Mouse (Mus musculus) hindbrain, postnatal 0 days (tissue): ENCODE data around the gene Olfr1359. TPM values are rescaled to one million over a fixed set of nuclear protein-coding genes. Genes with fewer than 3 reads are reported as not detected.
"Not testable (repeated sequence)": the region's sequence is repeated elsewhere in the genome, so short reads cannot be mapped to it uniquely, and the experiment has no call there.

Experiments
- ATAC-seq: fragments of 200-750 bp; cut with Nextera tagmentation; 2 replicates; pipeline ENCODE4 v1.8.0; 2017; ENCODE audit warnings: mild to moderate bottlenecking, moderate TSS enrichment, moderate library complexity
- DNase-seq: peaks from one replicate; pipeline ENCODE4 v3.0.0-alpha.2; 2015; ENCODE audit warnings: low spot score
- H3K27ac ChIP-seq: fragments of 300-500 bp; sonication (generic); 2 replicates; pipeline ENCODE4 v1.5.1; 2014; ENCODE audit warnings: mild to moderate bottlenecking
- H3K27me3 ChIP-seq: fragments of 300-500 bp; sonication (generic); 2 replicates; pipeline ENCODE4 v1.6.1; 2014; ENCODE audit warnings: low read length, mixed read lengths; ENCODE audit not compliant: insufficient read depth
- H3K36me3 ChIP-seq: fragments of 300-500 bp; sonication (generic); 2 replicates; pipeline ENCODE4 v1.6.1; 2014; ENCODE audit warnings: low read length, mixed read lengths; ENCODE audit not compliant: insufficient read depth
- H3K4me1 ChIP-seq: fragments of 300-500 bp; sonication (generic); 2 replicates; pipeline ENCODE4 v1.6.1; 2014; ENCODE audit warnings: antibody characterized with exemption, low read length, mixed read lengths; ENCODE audit not compliant: insufficient read depth
- H3K4me2 ChIP-seq: fragments of 300-500 bp; sonication (generic); 2 replicates; pipeline ENCODE4 v1.6.1; 2014; ENCODE audit warnings: low read depth, mild to moderate bottlenecking, low read length, moderate library complexity, mixed read lengths
- H3K4me3 ChIP-seq: fragments of 300-500 bp; sonication (generic); 2 replicates; pipeline ENCODE4 v1.5.1; 2014; ENCODE audit warnings: low read length
- H3K9ac ChIP-seq: fragments of 300-500 bp; sonication (generic); replicated peaks from 2 replicates; pipeline ENCODE4 v1.6.1; 2014; ENCODE audit warnings: mild to moderate bottlenecking, low read length, moderate library complexity, mixed read lengths
- H3K9me3 ChIP-seq: fragments of 300-500 bp; sonication (generic); 2 replicates; pipeline ENCODE4 v1.6.1; 2016; ENCODE audit warnings: low read length, mixed read lengths
- CTCF ChIP-seq: IDR thresholded peaks from 2 replicates; pipeline ENCODE4 v1.5.1; 2016; ENCODE audit warnings: antibody characterized with exemption, control low read depth, low read depth
- WGBS: fragments of 180-500 bp; shearing (Covaris S2); extraction: QIAGEN DNeasy Blood & Tissue Kit; methylation state at CpG from one replicate; pipeline ENCODE4 v1.1.7; 2014; 5-methylcytosine and 5-hydroxymethylcytosine counted together
- polyA plus RNA-seq: library from polyadenylated mRNA; unstranded; fragments of >200 nt; fragmentation: Nextera tagmentation; extraction: Ambion mirVana; gene quantifications from 2 replicates; pipeline ENCODE4 v1.2.1, GENCODE M21; 2015
- total RNA-seq: library from RNA; depleted of rRNA; stranded (reverse); fragments of >200 nt; gene quantifications from 2 replicates; pipeline ENCODE4 v1.2.3, GENCODE M21; 2014

Olfr1359 gene
- total and polyA plus RNA-seq, 2 experiments from 2014 or later = not detected

GRCm38 (mm10) chr13:21749387-21750158 is 51.7 kb downstream of the Olfr1359 start:
- peak overlapping the region; percentile 46 for H3K4me3 ChIP-seq
- no peak for ATAC-seq
- peak overlapping the region; percentile 64 for H3K4me2 ChIP-seq
- no peak for TF ChIP-seq CTCF
- H3K36me3 ChIP-seq = no peaks in the 10 kb centered on the region
- WGBS = 5% methylated on average over 5 of the region's 5 CpGs
- H3K4me1 ChIP-seq = peaks cover 7% of the 10 kb centered on the region; the same call in 1 of the 2 replicates
- peak overlapping the region; percentile 71; the same call in 1 of the 2 replicates for H3K27ac ChIP-seq
- peak overlapping the region; percentile 56 for H3K9ac ChIP-seq
- H3K9me3 ChIP-seq = no peaks in the 10 kb centered on the region
- peak; percentile 29 for DNase-seq
- H3K27me3 ChIP-seq = no peaks in the 10 kb centered on the region

- not testable (repeated sequence) for H3K27me3 ChIP-seq, H3K36me3 ChIP-seq, H3K4me1 ChIP-seq, H3K9me3 ChIP-seq
- Histone ChIP-seq H3K27ac (peak within 1 kb of the TSS; percentile 71; the same call in 1 of the 2 replicates), H3K9ac (peak within 1 kb of the TSS; percentile 56), H3K4me2 (peak within 1 kb of the TSS; percentile 64), H3K4me3 (peak within 1 kb of the TSS; percentile 46)
- WGBS = 0% methylated on average over 43 of the region's 56 CpGs
- ATAC-seq (peak; percentile 87), DNase-seq (peak; percentile 95)
These were observed 52.5 kb downstream of the Olfr1359 start, which contains the start of gene Hist1h4k for GRCm38 (mm10) chr13:21750159-21751017. Hist1h4k (minus strand) TSS chr13:21750505.

- H3K9ac ChIP-seq = no peak overlapping the region
- H3K27me3 ChIP-seq = no peaks in the 10 kb centered on the region
- peaks cover 9% of the 10 kb centered on the region; the same call in 1 of the 2 replicates for H3K4me1 ChIP-seq
- no peak overlapping the region for H3K4me2 ChIP-seq
- no peaks in the 10 kb centered on the region for H3K9me3 ChIP-seq
- no peak for ATAC-seq
- H3K36me3 ChIP-seq = no peaks in the 10 kb centered on the region
- no peak overlapping the region for H3K4me3 ChIP-seq
- no peak for DNase-seq
- H3K27ac ChIP-seq = no peak overlapping the region
- TF ChIP-seq CTCF = no peak
These were observed 53.5 kb downstream of the Olfr1359 start for GRCm38 (mm10) chr13:21751417-21751816.

- Histone ChIP-seq H3K27ac (no peak overlapping the region), H3K4me3 (no peak overlapping the region), H3K4me1 (peaks cover 9% of the 10 kb centered on the region; the same call in 1 of the 2 replicates), H3K36me3 (no peaks in the 10 kb centered on the region), H3K4me2 (no peak overlapping the region), H3K9ac (no peak overlapping the region), H3K9me3 (no peaks in the 10 kb centered on the region), H3K27me3 (no peaks in the 10 kb centered on the region)
- ATAC-seq (no peak), DNase-seq (no peak)
- no peak for TF ChIP-seq CTCF
- 82% methylated on average over 3 of the region's 3 CpGs for WGBS
These were observed 53.9 kb downstream of the Olfr1359 start for GRCm38 (mm10) chr13:21751827-21752226.

- H3K36me3 ChIP-seq = no peaks in the 10 kb centered on the region
These were observed 54.4 kb downstream of the Olfr1359 start for GRCm38 (mm10) chr13:21752356-21752755.

GRCm38 (mm10) chr13:21753051-21753523 is 55.2 kb downstream of the Olfr1359 start:
- Histone ChIP-seq H3K36me3 (no peaks in the 10 kb centered on the region), H3K9me3 (no peaks in the 10 kb centered on the region), H3K27ac (peak overlapping the region; percentile 90), H3K4me1 (peaks cover 9% of the 10 kb centered on the region; the same call in 1 of the 2 replicates), H3K4me2 (peak overlapping the region; percentile 64), H3K27me3 (no peaks in the 10 kb centered on the region), H3K9ac (peak overlapping the region; percentile 46; the same call in 1 of the 2 replicates), H3K4me3 (peak overlapping the region; percentile 44)
- ATAC-seq (no peak), DNase-seq (no peak)
- TF ChIP-seq CTCF = no peak
- 4% methylated on average over 10 of the region's 10 CpGs for WGBS

More at GRCm38 (mm10) chr13:21752356-21752755, 54.4 kb downstream of the Olfr1359 start:
- no peak overlapping the region for H3K4me3 ChIP-seq
- H3K9ac ChIP-seq = no peak overlapping the region
- peaks cover 9% of the 10 kb centered on the region; the same call in 1 of the 2 replicates for H3K4me1 ChIP-seq
- no peaks in the 10 kb centered on the region for H3K27me3 ChIP-seq
- 49% methylated on average over 3 of the region's 3 CpGs for WGBS
- ATAC-seq (no peak), DNase-seq (no peak)
- peak overlapping the region; percentile 64; the same call in 1 of the 2 replicates for H3K4me2 ChIP-seq
- no peak for TF ChIP-seq CTCF
- no peaks in the 10 kb centered on the region for H3K9me3 ChIP-seq
- no peak overlapping the region for H3K27ac ChIP-seq
